Mouse (Mus musculus) midbrain, embryonic 10.5 days (tissue): Measurements from ENCODE around the gene Aifm3. TPM values are rescaled to one million over a fixed set of nuclear protein-coding genes. Genes with fewer than 3 reads are reported as not detected.
"Not testable (repeated sequence)": the region's sequence is repeated elsewhere in the genome, so short reads cannot be mapped to it uniquely, and the experiment has no call there.

Source experiments
- DNase-seq: peaks from one replicate; pipeline ENCODE4 v3.0.0-alpha.2; 2017; ENCODE audit warnings: low spot score
- H3K27ac ChIP-seq: fragments of 300-500 bp; sonication (generic); replicated peaks from 2 replicates; pipeline ENCODE4 v1.5.1; 2016; ENCODE audit warnings: mild to moderate bottlenecking
- H3K27me3 ChIP-seq: fragments of 300-500 bp; sonication (generic); 2 replicates; pipeline ENCODE4 v1.6.1; 2016; ENCODE audit warnings: low read depth, mild to moderate bottlenecking; ENCODE audit not compliant: poor library complexity, severe bottlenecking
- H3K36me3 ChIP-seq: fragments of 300-500 bp; sonication (generic); 2 replicates; pipeline ENCODE4 v1.6.1; 2016; ENCODE audit warnings: mild to moderate bottlenecking, moderate library complexity
- H3K4me1 ChIP-seq: fragments of 300-500 bp; sonication (generic); 2 replicates; pipeline ENCODE4 v1.6.1; 2016
- H3K4me3 ChIP-seq: fragments of 300-500 bp; sonication (generic); 2 replicates; pipeline ENCODE4 v1.5.1; 2016; ENCODE audit warnings: mild to moderate bottlenecking, moderate library complexity
- H3K9me3 ChIP-seq: fragments of 300-500 bp; sonication (generic); replicated peaks from 2 replicates; pipeline ENCODE4 v1.6.1; 2016; ENCODE audit warnings: mild to moderate bottlenecking
- WGBS: fragments of 180-500 bp; shearing (Covaris S2); methylation state at CpG from one replicate; pipeline ENCODE4 v1.1.7; 2016; 5-methylcytosine and 5-hydroxymethylcytosine counted together
- polyA plus RNA-seq: library from polyadenylated mRNA; unstranded; fragments of >200 nt; fragmentation: Nextera tagmentation; extraction: Ambion mirVana; gene quantifications from 2 replicates; pipeline ENCODE4 v1.2.1, GENCODE M21; 2016

Gene Aifm3
- polyA plus RNA-seq, 1 experiment from 2014 or later: 2.6 TPM

GRCm38 (mm10) chr16:17532271-17532670 lies 42.9 kb downstream of the Aifm3 start:
- H3K36me3 ChIP-seq: peaks cover 18% of the 10 kb centered on the region
- 51% methylated on average over 4 of the region's 4 CpGs for WGBS
- H3K27ac ChIP-seq: no peak overlapping the region
- H3K9me3 ChIP-seq: no peaks in the 10 kb centered on the region
- peaks cover 24% of the 10 kb centered on the region for H3K4me1 ChIP-seq
- H3K4me3 ChIP-seq: peak overlapping the region; percentile 71
- H3K27me3 ChIP-seq: no peaks in the 10 kb centered on the region
- no peak for DNase-seq

GRCm38 (mm10) chr16:17532676-17533329 lies 43.4 kb downstream of the Aifm3 start:
- no peaks in the 10 kb centered on the region for H3K27me3 ChIP-seq
- no peaks in the 10 kb centered on the region for H3K9me3 ChIP-seq
- H3K4me3 ChIP-seq: no peak overlapping the region
- H3K4me1 ChIP-seq: peaks cover 24% of the 10 kb centered on the region
- DNase-seq: no peak
- peaks cover 13% of the 10 kb centered on the region for H3K36me3 ChIP-seq
- H3K27ac ChIP-seq: no peak overlapping the region
- WGBS: 73% methylated on average over 14 of the region's 14 CpGs

GRCm38 (mm10) chr16:17536584-17536983 lies 47.2 kb downstream of the Aifm3 start:
- Histone ChIP-seq H3K4me1 (peaks cover 9% of the 10 kb centered on the region), H3K27me3 (peaks cover 8% of the 10 kb centered on the region), H3K4me3 (no peak overlapping the region), H3K27ac (no peak overlapping the region), H3K36me3 (no peaks in the 10 kb centered on the region), H3K9me3 (no peaks in the 10 kb centered on the region)
- DNase-seq: no peak
- 91% methylated on average over 3 of the region's 3 CpGs for WGBS

- no peak for DNase-seq
- no peaks in the 10 kb centered on the region for H3K4me1 ChIP-seq
- no peak overlapping the region for H3K27ac ChIP-seq
- no peaks in the 10 kb centered on the region for H3K36me3 ChIP-seq
- no peak overlapping the region for H3K4me3 ChIP-seq
- 80% methylated on average over 2 of the region's 2 CpGs for WGBS
- H3K27me3 ChIP-seq: peaks cover 8% of the 10 kb centered on the region
- no peaks in the 10 kb centered on the region for H3K9me3 ChIP-seq
These were observed 53.2 kb downstream of the Aifm3 start for GRCm38 (mm10) chr16:17542632-17543031.

DNA sequence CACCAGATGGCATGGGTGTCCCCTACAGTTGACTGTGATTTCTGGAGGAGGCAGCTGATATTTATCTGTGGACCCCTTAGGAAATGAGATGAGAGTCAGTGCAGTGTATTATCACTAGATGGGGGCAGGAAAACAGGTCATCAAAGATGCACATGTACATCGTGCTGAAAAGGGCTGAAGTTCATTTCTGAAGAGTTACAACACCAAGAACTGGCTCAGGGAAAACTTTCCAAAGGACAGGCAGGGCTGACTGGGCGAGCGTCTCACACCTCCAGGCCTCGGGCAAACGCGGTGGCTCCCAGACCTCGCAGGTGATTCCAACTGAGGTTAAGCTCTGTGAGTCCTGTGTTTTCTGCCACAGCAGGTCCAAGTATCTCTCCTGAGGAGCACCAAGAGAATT lies 63.4 kb downstream of the Aifm3 start:
- no peak for DNase-seq
- Histone ChIP-seq H3K9me3 (no peaks in the 10 kb centered on the region), H3K36me3 (no peaks in the 10 kb centered on the region), H3K27me3 (peaks cover 5% of the 10 kb centered on the region), H3K4me1 (peaks cover 28% of the 10 kb centered on the region), H3K4me3 (no peak overlapping the region), H3K27ac (no peak overlapping the region)
- WGBS: 84% methylated on average over 7 of the region's 7 CpGs

GRCm38 (mm10) chr16:17553910-17554685 lies 64.7 kb downstream of the Aifm3 start:
- Histone ChIP-seq H3K36me3 (no peaks in the 10 kb centered on the region), H3K4me3 (peak overlapping the region; percentile 44)
- WGBS: 7% methylated on average over 18 of the region's 18 CpGs

DNA sequence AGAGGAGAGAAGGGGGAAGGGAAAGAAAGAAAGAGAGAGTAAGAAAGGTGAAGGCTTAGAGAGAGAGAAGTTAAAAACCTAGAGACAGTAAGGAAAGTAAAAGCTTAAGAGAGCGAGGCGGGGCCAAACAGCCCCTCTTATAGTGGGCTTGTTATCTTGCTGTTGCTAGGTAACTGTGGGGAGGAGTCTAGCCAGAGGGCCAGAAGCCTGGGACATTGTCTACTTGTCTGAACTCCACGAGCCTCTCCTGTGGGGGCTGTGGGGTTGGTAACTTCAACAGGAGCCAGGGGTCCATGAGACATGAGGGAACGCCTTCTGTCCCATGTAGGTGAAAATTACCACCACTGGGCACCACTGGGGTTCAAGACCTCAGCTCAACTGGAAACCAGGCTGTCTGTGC lies 65.3 kb downstream of the Aifm3 start:
- H3K9me3 ChIP-seq, H3K36me3 ChIP-seq: not testable (repeated sequence)
- Histone ChIP-seq H3K27ac (peak overlapping the region; percentile 86), H3K27me3 (peaks cover 11% of the 10 kb centered on the region), H3K4me3 (peak overlapping the region; percentile 44), H3K4me1 (peaks cover 46% of the 10 kb centered on the region)
- peak; percentile 54 for DNase-seq
- WGBS: 19% methylated on average over 4 of the region's 4 CpGs

More at GRCm38 (mm10) chr16:17553910-17554685, 64.7 kb downstream of the Aifm3 start:
- peak overlapping the region; percentile 86 for H3K27ac ChIP-seq
- DNase-seq: peak; percentile 51
- H3K4me1 ChIP-seq: peaks cover 40% of the 10 kb centered on the region
- peaks cover 5% of the 10 kb centered on the region for H3K27me3 ChIP-seq
- no peaks in the 10 kb centered on the region for H3K9me3 ChIP-seq

- H3K9me3 ChIP-seq: no peaks in the 10 kb centered on the region
These were observed 66.8 kb downstream of the Aifm3 start for GRCm38 (mm10) chr16:17556180-17556579.

DNA sequence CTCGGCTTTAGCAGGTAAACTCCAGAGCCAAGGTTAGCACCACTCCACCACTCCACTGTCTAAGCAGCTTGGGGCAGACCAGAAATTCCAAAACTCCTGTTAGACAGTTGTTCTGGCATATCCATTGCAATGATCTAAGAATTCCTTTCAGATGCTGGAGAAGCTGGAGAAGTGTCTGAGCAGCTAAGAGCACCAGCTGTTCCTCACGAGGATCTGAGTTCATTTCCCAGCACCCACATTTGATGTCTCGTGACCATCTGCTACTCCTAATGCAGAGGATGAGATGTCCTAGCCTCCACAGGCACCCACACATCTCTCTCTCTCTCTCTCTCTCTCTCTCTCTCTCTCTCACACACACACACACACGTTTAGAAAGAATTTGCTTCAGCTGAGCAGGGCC lies 67.5 kb downstream of the Aifm3 start:
- 60% methylated on average over 4 of the region's 4 CpGs for WGBS
- Histone ChIP-seq H3K27me3 (peaks cover 27% of the 10 kb centered on the region), H3K9me3 (no peaks in the 10 kb centered on the region), H3K36me3 (no peaks in the 10 kb centered on the region), H3K4me1 (peaks cover 68% of the 10 kb centered on the region), H3K4me3 (no peak overlapping the region), H3K27ac (no peak overlapping the region)
- DNase-seq: no peak

More at GRCm38 (mm10) chr16:17556180-17556579, 66.8 kb downstream of the Aifm3 start:
- H3K27me3 ChIP-seq: peaks cover 23% of the 10 kb centered on the region
- no peak overlapping the region for H3K27ac ChIP-seq
- H3K36me3 ChIP-seq: no peaks in the 10 kb centered on the region
- peaks cover 61% of the 10 kb centered on the region for H3K4me1 ChIP-seq
- no peak overlapping the region for H3K4me3 ChIP-seq
- WGBS: 87% methylated on average over 4 of the region's 4 CpGs
- DNase-seq: no peak

Other genes starting within 250 kb of the Aifm3 start
- 9.9 and 11.7 TPM in 2 replicates for gene Tmem191c, start 213.5 kb upstream of the Aifm3 start, polyA plus RNA-seq
- gene Serpind1, start 158.2 kb upstream of the Aifm3 start, polyA plus RNA-seq: 0.09 and 0.29 TPM in 2 replicates
- gene Snap29, start 83.6 kb upstream of the Aifm3 start, polyA plus RNA-seq: 11.3 and 13.7 TPM in 2 replicates
- gene Pi4ka, start 83.3 kb upstream of the Aifm3 start, polyA plus RNA-seq: 34.3 and 43.9 TPM in 2 replicates
- 69.2 and 71.6 TPM in 2 replicates for gene Crkl, start 37.6 kb upstream of the Aifm3 start, polyA plus RNA-seq
- gene Lztr1, start 19.1 kb downstream of the Aifm3 start, polyA plus RNA-seq: 87.3 and 101 TPM in 2 replicates
- gene Thap7, start 41.5 kb downstream of the Aifm3 start, polyA plus RNA-seq: 52.0 and 56.9 TPM in 2 replicates
- gene Lrrc74b, start 71.6 kb downstream of the Aifm3 start, polyA plus RNA-seq: 0.17 and 0.27 TPM in 2 replicates
- gene P2rx6, start 72.3 kb downstream of the Aifm3 start, polyA plus RNA-seq: 0.62 and 0.75 TPM in 2 replicates
- gene Slc7a4, start 93.6 kb downstream of the Aifm3 start, polyA plus RNA-seq: 2.4 and 2.6 TPM in 2 replicates
- 47.3 and 52.2 TPM in 2 replicates for gene Smpd4, start 129.7 kb downstream of the Aifm3 start, polyA plus RNA-seq
- 6.4 and 8.1 TPM in 2 replicates for gene Ccdc74a, start 156.9 kb downstream of the Aifm3 start, polyA plus RNA-seq
- gene Med15, start 243.3 kb downstream of the Aifm3 start, polyA plus RNA-seq: 45.2 and 47.8 TPM in 2 replicates